Mouse (Mus musculus) kidney, postnatal 0 days (tissue): Measurements from ENCODE around the gene Gm3383. TPM values are rescaled to one million over a fixed set of nuclear protein-coding genes. Genes with fewer than 3 reads are reported as not detected.
"Not testable (repeated sequence)": the region's sequence is repeated elsewhere in the genome, so short reads cannot be mapped to it uniquely, and the experiment has no call there.

Source experiments
- ATAC-seq: fragments of 200-750 bp; cut with Nextera tagmentation; replicated peaks from 2 replicates; pipeline ENCODE4 v1.8.0; 2017; ENCODE audit warnings: low read depth, moderate number of reproducible peaks, moderate TSS enrichment, moderate library complexity; ENCODE audit not compliant: low FRiP score
- DNase-seq: peaks from one replicate; pipeline ENCODE4 v3.0.0-alpha.2; 2016; ENCODE audit warnings: low spot score
- H3K27ac ChIP-seq: fragments of 300-500 bp; sonication (generic); 2 replicates; pipeline ENCODE4 v1.5.1; 2014; ENCODE audit warnings: mild to moderate bottlenecking
- H3K27me3 ChIP-seq: fragments of 300-500 bp; sonication (generic); 2 replicates; pipeline ENCODE4 v1.6.1; 2014; ENCODE audit warnings: low read length, mixed read lengths; ENCODE audit not compliant: insufficient read depth
- H3K36me3 ChIP-seq: fragments of 300-500 bp; sonication (generic); 2 replicates; pipeline ENCODE4 v1.6.1; 2014; ENCODE audit warnings: low read length, mixed read lengths; ENCODE audit not compliant: insufficient read depth
- H3K4me1 ChIP-seq: fragments of 300-500 bp; sonication (generic); replicated peaks from 2 replicates; pipeline ENCODE4 v1.6.1; 2014; ENCODE audit warnings: antibody characterized with exemption, low read length, mixed read lengths; ENCODE audit not compliant: insufficient read depth
- H3K4me2 ChIP-seq: fragments of 300-500 bp; sonication (generic); 2 replicates; pipeline ENCODE4 v1.6.1; 2014; ENCODE audit warnings: mild to moderate bottlenecking, low read length, moderate library complexity, mixed read lengths
- H3K4me3 ChIP-seq: fragments of 300-500 bp; sonication (generic); replicated peaks from 2 replicates; pipeline ENCODE4 v1.5.1; 2014; ENCODE audit warnings: low read depth, low read length
- H3K9ac ChIP-seq: fragments of 300-500 bp; sonication (generic); 2 replicates; pipeline ENCODE4 v1.6.1; 2014; ENCODE audit warnings: low read depth, low read length
- H3K9me3 ChIP-seq: fragments of 300-500 bp; sonication (generic); replicated peaks from 2 replicates; pipeline ENCODE4 v1.6.1; 2016; ENCODE audit warnings: low read length, inconsistent platforms, mixed read lengths
- WGBS: fragments of 180-500 bp; shearing (Covaris S2); extraction: QIAGEN DNeasy Blood & Tissue Kit; methylation state at CpG from one replicate; pipeline ENCODE4 v1.1.7; 2014; 5-methylcytosine and 5-hydroxymethylcytosine counted together
- polyA plus RNA-seq: library from polyadenylated mRNA; unstranded; fragments of >200 nt; fragmentation: Nextera tagmentation; extraction: Ambion mirVana; gene quantifications from 2 replicates; pipeline ENCODE4 v1.2.1, GENCODE M21; 2015

The Gm3383 gene
- 0.50 and 0.75 TPM in 2 replicates for polyA plus RNA-seq

DNA sequence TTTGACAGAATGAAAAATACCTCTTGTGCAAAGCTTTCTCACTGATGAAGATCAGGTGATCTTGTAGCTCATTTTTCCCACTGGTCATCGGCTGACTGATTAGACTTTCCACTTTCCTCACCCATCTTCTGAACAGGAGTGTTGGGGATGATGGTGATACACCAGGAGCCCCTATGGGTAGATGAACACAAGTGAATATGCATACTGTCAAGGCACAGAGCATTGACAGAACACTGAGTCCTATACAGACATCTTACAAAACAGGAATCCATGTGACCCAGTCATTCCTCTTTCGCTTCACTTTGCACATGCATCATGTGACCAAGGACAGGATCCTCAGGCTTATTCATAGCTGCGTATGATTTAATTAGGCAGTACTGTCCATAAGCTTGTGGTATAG is at the start of gene Gm3383:
Gene Gm3383 (minus strand): TSS at position 101 of the 400 bp plus-strand sequence.
- not testable (repeated sequence) for H3K4me3 ChIP-seq, H3K4me1 ChIP-seq, H3K27me3 ChIP-seq, H3K9me3 ChIP-seq, DNase-seq, H3K36me3 ChIP-seq, H3K27ac ChIP-seq, ATAC-seq, H3K4me2 ChIP-seq, H3K9ac ChIP-seq
- WGBS = no CpG with 5 or more reads among the region's 3 CpGs

DNA sequence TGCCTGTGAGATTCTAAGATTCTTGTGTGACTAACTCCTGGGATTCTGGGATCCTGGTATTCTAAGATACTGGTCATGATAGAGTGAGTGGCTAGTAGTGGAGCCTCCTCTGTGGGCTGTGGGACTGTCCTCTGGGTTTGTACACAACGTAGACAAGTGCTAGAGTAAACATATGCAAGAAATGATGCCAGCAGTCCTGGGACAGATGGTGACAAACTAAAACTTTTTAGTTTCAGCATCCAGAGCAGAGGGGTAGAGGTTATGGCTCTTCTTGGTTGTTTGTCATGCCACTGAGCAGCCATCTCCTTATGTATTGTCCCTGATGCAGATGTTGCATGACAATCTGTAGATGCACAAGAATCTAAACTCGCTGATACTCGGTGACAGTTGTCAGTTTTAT is 48.1 kb upstream of the Gm3383 start:
- 75% methylated on average over 3 of the region's 3 CpGs for WGBS
- H3K4me2 ChIP-seq, DNase-seq, ATAC-seq, H3K27me3 ChIP-seq, H3K27ac ChIP-seq, H3K4me1 ChIP-seq, H3K36me3 ChIP-seq, H3K9me3 ChIP-seq, H3K4me3 ChIP-seq, H3K9ac ChIP-seq: not testable (repeated sequence)

DNA sequence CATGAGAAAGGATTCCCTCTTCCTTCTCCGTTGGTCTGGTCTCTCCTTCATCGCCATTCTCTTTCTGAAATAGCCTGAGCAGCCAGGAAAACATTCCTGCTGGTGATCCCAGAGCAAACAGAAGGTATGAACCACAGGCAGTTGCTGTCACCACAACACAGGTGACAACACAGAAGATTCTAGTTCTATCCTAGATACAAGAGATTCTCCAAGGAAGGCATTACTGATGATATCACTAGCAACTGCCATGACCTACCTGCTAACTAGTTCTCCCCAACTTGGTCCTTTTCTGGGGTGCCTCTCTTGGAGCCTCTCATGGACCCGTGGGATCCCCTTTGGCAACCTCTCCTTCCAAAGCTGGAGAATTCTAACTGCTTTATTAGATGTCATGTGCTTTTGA is 22.4 kb upstream of the Gm3383 start, which contains the start of gene Gm3424:
Gene Gm3424 (minus strand): TSS at position 101 of the 400 bp plus-strand sequence.
- H3K36me3 ChIP-seq, H3K4me1 ChIP-seq, H3K27me3 ChIP-seq, ATAC-seq, DNase-seq, H3K4me3 ChIP-seq, H3K4me2 ChIP-seq, H3K9ac ChIP-seq, H3K9me3 ChIP-seq, H3K27ac ChIP-seq: not testable (repeated sequence)
- WGBS = no CpG with 5 or more reads among the region's 3 CpGs

DNA sequence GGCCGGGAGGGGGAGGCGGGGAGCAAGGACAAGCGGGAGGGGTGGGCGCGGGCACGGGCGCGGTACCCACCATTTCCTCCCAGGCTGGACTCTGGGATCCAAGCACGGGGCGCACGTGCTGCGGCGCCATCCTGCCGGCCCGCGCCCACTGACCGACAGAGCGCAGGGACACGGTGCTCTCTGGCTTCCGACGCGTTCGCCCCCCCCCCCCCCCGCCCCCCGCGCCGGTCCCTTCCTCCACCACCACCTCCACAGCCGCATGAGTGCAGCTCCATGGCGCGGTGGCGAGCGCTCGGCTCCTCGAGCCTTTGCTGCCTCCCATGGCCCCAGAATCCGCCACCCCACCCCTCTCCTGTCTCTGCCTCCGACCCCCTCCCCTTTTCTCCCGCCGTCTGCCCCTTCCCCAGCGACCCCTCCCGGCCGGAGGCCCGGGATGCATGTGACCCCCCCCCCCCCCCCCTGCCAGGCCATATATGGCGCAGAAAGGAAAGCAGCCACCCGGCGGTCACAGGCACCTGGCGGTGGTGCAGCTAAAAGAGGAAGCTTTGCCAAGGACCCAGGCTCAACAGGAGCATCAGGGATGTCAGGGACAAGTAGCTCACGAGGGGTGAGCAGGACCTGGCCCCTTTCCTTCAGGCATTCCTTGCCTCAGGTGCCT is 5.0 kb upstream of the Gm3383 start:
- H3K4me2 ChIP-seq, DNase-seq, H3K36me3 ChIP-seq, H3K9ac ChIP-seq, H3K4me3 ChIP-seq, H3K4me1 ChIP-seq, H3K27me3 ChIP-seq, H3K9me3 ChIP-seq, H3K27ac ChIP-seq: not testable (repeated sequence)
- 0 out of 2 replicates have a peak, but pooled peaks have one; percentile 54 for ATAC-seq
- no CpG with 5 or more reads among the region's 47 CpGs for WGBS

DNA sequence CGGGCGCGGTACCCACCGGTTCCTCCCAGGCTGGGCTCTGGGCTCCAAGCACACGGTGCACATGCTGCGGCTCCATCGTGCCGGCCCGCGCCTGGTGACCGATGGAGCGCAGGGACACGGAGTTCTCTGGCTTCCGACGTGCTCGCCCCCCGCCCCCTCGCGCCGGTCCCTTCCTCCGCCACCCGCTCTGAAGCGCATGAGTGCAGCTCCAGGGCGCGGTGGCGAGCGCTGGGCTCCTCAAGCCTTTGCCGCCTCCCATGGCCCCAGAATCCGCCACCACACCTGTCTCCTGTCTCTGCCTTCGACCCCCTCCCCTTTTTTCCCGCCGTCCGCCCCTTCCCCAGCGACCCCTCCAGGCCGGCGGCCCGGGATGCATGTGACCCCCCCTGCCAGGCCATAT is 66.3 kb downstream of the Gm3383 start, which contains the start of gene Gm3373:
Gene Gm3373 (minus strand): TSS at position 101 of the 400 bp plus-strand sequence.
- not testable (repeated sequence) for H3K4me1 ChIP-seq, H3K36me3 ChIP-seq, H3K4me2 ChIP-seq, H3K9me3 ChIP-seq, H3K9ac ChIP-seq, H3K4me3 ChIP-seq, H3K27me3 ChIP-seq, ATAC-seq, H3K27ac ChIP-seq, DNase-seq
- no CpG with 5 or more reads among the region's 37 CpGs for WGBS

DNA sequence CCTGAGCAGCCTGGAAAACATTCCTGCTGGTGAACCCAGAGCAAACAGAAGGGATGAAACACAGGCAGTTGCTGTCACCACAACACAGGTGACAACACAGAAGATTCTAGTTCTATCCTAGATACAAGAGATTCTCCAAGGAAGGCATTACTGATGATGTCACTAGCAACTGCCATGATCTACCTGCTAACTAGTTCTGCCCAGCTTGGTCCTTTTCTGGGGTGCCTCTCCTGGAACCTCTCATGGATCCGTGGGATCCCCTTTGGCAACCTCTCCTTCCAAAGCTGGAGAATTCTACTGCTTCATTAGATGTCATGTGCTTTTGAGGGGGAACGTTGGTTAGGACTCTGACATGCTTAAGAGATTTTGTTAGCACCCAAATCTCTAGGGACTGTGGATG is 120.4 kb downstream of the Gm3383 start, which contains the start of gene Gm9603:
Gene Gm9603 (minus strand): TSS at position 101 of the 400 bp plus-strand sequence.
- H3K36me3 ChIP-seq, ATAC-seq, H3K4me3 ChIP-seq, H3K4me2 ChIP-seq, H3K27ac ChIP-seq, H3K9ac ChIP-seq, H3K27me3 ChIP-seq, DNase-seq, H3K4me1 ChIP-seq, H3K9me3 ChIP-seq: not testable (repeated sequence)
- no CpG with 5 or more reads among the region's 2 CpGs for WGBS

DNA sequence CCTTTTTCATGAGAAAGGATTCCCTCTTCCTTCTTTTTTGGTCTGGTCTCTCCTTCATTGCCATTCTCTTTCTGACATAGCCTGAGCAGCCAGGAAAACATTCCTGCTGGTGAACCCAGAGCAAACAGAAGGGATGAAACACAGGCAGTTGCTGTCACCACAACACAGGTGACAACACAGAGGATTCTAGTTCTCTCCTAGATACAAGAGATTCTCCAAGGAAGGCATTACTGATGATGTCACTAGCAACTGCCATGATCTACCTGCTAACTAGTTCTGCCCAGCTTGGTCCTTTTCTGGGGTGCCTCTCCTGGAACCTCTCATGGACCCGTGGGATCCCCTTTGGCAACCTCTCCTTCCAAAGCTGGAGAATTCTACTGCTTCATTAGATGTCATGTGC is 174.9 kb downstream of the Gm3383 start, which contains the start of gene Gm8265:
Gene Gm8265 (minus strand): TSS at position 101 of the 400 bp plus-strand sequence.
- H3K9me3 ChIP-seq, H3K4me1 ChIP-seq, H3K4me2 ChIP-seq, H3K4me3 ChIP-seq, H3K36me3 ChIP-seq, H3K27me3 ChIP-seq, DNase-seq, H3K9ac ChIP-seq, H3K27ac ChIP-seq, ATAC-seq: not testable (repeated sequence)
- no CpG with 5 or more reads among the region's 1 CpGs for WGBS

Other genes with a start within 250 kb of the Gm3383 start
- gene Gm8265, start 175.0 kb downstream of the Gm3383 start, polyA plus RNA-seq = not detected in 2 replicates
- gene Gm9603, start 120.5 kb downstream of the Gm3383 start, polyA plus RNA-seq = not detected in 2 replicates
- 0.14 TPM in 1 of 2 replicates, not detected in the other for gene Gm3373, start 66.4 kb downstream of the Gm3383 start, polyA plus RNA-seq
- gene Gm3424, start 22.3 kb upstream of the Gm3383 start, polyA plus RNA-seq = not detected in 2 replicates
- 0.09 TPM in 1 of 2 replicates, not detected in the other for gene Gm8237, start 72.4 kb upstream of the Gm3383 start, polyA plus RNA-seq
- 0.20 and 0.25 TPM in 2 replicates for gene Gm3248, start 153.8 kb upstream of the Gm3383 start, polyA plus RNA-seq
- gene Gm3453, start 171.2 kb upstream of the Gm3383 start, polyA plus RNA-seq = not detected in 2 replicates